Mouse (Mus musculus) neural tube, embryonic 10.5 days (tissue): ENCODE measurements around the gene Tmem79.
"Not testable (repeated sequence)": the region's sequence is repeated elsewhere in the genome, so short reads cannot be mapped to it uniquely, and the experiment has no call there.

Experiments used
- DNase-seq: peaks from one replicate; pipeline ENCODE4 v3.0.0-alpha.2; 2017; ENCODE audit warnings: low spot score; ENCODE audit errors: extremely low spot score

Gene Tmem79

DNA sequence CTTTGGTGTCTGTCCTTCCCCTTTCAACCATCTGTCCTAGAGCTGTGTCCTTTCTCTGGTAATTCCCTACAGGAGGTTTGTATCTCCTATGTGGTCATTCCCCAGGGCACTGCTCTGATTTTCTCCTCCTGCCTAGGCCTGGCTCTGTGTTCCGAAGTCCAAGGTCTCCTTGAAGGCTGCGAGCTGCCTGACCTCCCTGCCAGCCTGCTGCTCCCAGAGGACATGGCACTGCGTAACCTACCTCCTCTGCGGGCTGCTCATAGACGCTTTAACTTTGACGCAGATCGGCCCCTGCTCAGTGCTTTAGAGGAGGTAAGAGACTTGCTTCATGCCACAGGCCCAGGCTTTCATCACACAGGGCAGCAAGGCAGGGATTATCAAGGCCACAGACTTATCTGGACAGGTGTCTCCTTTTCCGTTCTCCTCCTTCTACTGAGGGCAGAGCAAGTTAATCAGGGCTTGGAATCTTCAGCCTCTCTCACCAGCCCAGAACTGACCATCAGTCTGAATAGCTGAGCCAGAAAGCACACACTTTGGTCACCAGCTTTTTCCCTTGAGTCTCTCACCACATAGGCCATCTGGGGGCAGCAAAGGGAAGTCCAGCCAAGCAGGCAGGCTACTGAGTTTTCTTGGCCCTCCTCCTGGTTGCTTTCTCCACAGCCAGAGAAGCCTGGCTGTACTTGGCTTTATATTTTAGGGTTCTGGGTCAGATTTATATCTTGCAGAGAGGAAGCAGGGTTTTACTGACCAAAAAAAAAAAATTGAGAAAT, 18.6 kb upstream of the Tmem79 start:
- DNase-seq: no peak

DNA sequence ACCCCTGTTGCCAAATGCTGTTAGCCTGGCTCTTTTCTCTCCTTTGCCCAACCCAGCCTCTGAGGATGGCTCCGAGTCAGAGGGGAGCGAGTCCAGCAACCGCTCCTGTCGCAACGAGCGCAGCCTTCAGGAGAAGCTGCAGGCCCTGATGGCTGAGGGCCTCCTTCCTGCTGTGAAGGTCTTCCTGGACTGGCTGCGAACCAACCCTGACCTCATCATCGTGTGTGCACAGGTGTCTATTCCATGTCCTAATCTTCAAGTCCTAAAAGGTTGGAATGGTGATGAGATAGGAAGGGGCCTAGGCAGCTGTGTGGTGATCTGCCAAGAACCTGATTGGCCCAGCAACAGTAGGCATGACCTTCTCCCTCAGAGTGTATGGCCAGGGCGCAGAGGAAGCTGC, 17.0 kb upstream of the Tmem79 start:
- DNase-seq: no peak

DNA sequence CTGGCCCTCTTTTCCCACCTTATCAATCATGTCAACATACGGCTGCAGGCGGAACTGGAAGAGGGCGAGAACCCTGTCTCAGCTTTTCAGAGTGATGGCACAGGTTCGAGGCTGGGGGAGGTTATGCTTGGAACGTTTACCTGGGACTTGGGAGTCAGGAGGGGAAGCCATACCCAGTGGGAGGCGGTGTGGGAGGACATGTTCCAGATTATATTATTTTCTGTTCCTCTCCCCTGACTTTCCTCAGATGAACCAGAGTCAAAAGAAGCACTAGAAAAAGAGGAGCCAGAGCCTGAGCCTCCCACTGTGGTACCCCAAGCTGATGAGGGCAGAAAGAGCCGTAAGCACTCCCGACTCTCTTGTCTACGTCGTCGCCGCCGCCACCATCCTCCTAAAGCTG, 14.8 kb upstream of the Tmem79 start:
- no peak for DNase-seq

DNA sequence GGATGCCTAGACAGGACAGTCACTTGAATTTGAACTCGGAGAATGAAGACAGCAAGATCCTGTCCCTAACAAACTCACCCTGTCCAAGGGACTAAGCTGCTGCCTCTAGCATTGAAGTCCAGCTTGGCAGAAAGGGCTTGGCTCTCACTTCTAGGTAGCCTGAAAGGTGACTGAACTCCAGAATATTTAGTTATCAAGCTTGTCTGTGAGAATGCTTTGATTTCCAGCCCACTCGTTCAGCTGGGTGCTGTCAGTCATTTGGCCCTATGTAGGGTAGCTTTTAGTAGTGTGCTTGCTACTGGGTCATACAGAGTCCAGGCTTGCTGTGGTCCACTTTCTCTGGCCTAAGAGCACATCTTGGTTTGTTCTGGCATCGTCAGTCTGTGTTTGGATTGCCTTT, 3.1 kb upstream of the Tmem79 start:
- DNase-seq: no peak

DNA sequence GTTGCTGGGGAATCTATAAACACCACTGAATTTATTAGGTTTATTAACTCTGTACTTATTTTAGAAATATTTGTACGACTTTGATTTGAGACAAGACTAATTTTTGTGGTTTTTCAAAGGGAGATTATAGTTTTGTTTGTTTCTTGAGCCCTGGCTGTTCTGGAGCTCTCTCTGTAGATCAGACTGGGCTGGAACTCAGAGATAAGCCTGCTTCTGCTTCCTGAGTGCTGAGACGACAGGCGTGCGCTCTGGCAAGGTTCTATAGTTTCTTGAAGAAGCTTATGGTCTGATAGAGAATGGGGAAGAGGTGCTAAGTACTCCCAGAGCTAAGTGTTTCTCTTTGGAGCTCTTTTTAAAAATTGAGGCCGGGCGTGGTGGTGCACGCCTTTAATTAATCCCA, 2.4 kb upstream of the Tmem79 start:
- no peak for DNase-seq

DNA sequence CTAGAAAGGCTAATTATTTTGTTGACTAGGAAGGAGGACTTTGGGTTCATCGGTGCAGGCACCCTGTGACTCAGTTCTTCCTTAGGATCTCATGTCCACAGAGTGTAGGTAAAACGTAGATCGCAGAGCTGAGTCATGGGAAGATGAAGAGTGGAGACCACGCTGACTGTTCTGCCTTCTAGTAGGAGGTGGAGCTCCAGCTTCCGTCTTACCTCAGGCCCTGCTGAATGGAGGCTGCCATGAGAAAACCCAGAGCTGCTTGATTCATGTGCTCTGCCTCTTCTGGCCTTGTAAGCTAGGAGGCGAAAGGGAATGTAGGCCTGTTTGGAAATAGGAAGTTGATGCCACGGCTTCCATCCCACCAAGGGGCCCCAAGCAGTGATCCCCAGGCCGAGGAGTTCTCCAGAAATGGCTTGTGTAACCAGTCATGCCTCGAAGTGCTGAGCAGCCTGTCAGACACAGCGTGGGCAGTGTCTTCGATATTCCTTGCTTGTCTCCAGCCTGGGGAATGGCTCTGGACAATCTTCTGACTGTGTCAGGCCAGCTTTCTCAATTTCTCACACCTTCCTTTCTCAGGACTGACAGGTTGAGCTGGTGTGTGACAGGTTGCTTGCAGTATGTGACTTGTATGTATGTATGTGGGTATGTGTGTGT, 1.5 kb upstream of the Tmem79 start:
- no peak for DNase-seq

DNA sequence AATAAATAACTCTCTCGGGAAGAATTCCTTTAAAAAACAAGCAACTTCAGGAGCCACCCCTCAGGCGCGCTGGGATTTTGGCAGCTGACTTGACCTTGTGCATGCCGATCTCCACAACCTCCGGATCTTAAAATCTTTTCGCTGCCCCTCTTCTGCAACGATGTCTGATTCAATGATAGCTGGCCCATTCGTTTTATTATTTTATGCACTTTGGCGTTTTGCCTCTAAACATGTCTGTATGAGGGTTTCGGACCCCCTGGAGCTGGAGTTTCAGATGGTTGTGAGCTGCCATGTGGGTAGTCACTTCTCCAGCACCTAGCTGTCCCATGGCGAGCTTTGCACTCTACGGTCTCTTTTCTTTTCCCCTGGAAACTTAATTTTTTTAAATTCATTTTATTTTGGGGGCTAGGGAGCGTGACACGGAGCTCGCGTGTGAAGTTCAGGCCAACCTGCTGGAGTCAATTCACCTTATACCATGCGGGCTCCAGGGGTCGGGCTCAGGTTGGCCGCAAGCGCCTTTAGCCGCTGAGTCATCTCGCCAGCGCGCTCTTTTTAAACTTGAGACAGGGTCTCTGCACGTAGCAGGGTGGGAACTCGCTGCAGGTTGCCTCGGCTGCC, 403 bp downstream of the Tmem79 start:
- DNase-seq: no peak

DNA sequence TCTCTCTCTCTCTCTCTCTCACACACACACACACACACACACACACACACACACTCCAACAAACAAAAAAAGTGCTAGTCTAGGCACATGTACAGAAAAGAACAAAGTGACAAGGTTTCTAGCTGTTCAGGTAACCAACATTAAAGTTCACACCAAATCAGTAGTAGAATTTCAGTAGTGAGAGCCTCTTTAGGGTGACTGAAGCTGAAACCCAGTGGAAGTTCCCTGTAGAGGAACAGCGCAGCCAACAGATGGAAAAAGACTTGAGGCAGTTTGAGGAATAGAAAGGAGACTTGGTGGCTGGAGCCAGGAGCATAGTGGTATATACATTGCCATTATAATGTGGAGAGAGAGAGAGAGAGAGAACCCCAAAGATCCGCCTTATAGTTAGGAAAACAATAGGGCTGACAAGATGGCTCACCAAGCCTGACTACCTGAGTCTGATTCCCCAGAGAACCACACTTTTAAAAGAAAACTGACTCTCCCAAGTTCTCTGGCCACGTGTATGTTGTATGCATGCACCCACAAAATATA, 979 bp downstream of the Tmem79 start:
- no peak for DNase-seq

DNA sequence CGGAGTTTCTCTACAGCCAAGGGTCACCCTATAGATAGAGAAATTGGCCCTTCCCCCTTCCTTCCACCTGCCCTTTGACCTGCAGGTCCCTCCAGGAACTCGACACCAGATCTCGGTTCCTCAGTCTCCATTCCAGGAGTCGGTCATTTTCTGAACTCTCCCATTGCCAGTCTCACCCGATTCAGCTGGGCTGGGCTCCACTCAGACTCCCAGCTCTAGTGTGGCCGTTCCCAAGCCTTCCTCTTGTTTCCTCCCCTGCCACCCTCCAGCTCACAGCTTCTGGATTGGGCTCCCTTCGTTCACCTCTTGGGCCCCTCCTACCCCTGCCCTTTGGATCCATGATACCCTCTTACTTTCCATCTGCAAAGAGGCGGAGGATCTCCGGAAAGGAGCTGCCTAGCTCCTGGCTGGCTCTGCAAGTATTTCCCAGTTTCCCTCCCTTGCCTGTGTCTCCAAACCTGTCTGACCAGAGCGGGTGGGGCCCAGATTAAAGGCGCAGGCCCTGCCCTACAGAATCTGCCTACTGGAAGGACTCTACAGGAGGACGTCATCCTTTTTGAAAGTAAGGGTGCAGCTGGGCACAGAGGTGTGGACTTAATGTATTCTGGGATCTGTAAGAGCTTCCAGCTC, 1.8 kb downstream of the Tmem79 start:
- DNase-seq: no peak

DNA sequence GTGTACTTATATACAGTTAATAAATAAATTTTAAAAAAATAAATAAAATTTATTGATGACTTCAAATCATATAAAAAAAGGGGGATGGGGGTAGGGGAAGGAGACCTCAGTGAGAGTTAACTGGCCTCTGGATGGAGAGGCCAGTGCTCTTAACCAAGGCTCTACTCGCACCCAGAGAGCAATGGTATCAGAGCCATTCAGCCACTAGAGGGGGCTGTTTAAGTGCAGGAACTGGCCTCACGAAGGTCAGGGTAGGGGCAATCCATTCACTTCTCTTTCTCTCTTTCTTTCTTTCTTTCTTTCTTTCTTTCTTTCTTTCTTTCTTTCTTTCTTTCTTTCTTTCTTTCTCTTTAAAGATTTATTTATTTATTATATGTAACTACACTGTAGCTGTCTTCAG, 4.7 kb downstream of the Tmem79 start:
- no peak for DNase-seq

DNA sequence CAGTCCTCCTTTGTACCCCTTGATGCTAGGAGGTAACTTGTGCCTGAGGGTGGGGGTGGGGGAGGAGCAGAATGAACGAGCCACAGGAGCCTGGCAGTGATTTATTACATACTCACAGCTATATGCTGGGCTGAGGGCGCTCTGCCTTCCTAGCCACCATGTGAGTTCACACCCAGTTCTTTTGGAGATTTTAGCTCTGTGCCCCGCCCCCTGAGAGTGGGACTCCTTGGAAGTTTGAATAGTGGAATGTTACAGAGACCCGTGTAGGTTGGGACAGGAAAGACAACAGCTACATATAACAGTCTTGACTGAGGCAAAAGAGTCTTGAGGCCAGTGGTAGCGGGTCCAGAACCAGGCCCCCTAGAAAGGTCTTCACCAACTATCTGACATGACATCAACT, 7.0 kb downstream of the Tmem79 start:
- no peak for DNase-seq

DNA sequence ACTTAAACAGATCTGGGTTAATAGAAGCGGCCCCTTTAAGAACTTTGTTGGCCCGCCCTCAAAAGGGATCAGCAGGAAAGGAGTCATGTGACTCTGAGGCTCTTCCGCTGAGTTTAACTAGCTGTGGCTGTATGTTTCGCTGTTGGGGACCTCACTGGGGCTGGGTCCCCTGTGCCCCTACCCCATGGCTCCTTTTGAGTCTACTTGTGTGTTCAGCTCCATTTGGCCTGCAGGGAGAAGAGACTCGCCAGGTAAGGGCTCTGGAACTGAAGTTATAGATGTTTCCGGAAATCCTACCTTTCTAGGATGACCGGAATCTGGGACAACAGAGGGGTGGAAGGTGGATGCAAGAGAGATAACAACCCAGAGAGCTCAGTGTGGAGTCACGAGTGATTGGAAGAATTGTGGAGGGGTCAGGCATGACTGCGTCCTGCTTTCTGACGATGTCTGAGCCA, 11.0 kb downstream of the Tmem79 start, which contains the start of gene Glmp:
Gene Glmp (plus strand): TSS at position 73 of the 455 bp plus-strand sequence.
- DNase-seq: peak; percentile 60

DNA sequence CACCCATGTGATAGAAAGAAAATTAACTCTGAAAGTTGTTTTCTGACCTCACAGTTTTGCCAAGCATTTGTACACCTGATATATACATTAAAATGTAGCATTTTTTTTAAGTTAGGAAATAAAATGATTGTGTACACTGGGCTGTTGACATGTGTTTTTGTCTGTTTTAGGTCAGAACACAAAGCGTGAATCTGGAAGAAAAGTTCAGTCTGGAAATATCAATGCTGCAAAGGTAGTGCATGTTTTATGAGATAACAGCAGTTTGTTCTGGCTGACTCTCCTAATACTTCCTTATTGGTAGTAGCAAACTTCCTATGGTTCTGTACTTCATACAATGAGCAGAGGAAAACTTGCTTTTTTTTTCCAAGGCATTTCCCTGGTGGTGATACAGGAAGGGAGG, 36.8 kb downstream of the Tmem79 start:
- no peak for DNase-seq

DNA sequence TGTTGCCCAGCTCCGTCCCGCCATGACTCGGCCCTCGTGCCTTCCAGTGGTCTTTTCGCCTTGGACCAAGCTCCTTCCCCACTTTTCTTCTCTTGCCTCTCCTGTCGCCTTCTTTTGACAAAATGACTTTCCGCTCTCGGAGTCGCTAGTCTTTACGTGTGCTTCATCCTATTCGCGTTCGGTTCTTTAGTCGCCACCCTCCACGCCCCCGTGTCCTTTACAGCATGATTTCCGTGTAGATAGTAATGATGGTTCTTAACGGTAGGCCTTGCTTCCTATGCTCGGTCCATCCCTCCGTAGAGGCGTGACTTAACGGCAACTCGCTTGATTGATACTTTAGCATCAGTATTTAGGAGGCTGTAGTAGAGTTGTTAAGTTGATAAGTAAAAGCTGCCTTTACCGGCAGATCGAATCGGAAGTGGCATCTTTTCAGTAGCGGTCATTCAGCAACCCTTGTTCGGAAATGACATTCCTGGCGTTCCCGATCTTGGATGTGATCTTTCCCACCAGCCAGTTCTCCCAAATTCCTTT, 38.6 kb downstream of the Tmem79 start:
- no peak for DNase-seq

DNA sequence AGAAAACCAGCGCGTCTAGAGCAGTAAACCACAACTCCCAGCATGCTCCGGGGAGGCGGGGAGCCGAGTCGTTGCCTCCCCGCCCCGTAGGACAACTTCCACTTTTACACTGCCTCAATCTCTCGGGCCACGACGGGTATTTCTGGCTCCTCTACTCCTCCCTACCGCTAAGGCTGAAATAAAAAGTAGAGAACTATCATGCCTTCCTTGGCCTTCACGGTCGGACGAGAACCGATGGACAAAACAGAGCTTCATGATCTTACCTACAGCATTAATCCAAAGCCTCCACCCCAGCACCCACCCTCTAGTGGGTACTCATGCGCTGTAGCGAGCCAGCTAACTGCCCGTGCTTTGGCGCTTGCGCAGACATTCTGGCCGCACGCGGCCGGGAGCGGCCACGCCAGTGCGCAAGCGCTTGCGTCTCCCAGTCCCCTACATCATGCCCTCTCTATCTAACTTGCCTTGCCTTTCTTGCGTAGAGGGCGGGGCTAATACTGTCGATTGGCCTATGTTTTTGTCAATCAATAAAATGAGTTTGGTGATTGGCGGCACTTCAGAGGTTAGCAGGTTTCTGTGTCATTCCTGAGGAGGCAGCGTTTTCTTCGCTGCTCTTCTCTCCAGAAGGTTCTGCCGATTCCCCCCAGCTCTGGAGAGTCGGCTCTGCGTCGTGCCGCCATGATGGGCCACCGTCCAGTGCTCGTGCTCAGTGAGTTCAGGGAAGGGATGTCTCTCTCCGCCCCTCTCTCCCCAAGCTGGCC, 39.2 kb downstream of the Tmem79 start, which contains the start of the genes Tsacc and Cct3:
Gene Tsacc (minus strand): TSS at position 439 of the 758 bp plus-strand sequence.
Gene Cct3 (plus strand): TSS at position 556 of the 758 bp plus-strand sequence.
- peak; percentile 93 for DNase-seq

DNA sequence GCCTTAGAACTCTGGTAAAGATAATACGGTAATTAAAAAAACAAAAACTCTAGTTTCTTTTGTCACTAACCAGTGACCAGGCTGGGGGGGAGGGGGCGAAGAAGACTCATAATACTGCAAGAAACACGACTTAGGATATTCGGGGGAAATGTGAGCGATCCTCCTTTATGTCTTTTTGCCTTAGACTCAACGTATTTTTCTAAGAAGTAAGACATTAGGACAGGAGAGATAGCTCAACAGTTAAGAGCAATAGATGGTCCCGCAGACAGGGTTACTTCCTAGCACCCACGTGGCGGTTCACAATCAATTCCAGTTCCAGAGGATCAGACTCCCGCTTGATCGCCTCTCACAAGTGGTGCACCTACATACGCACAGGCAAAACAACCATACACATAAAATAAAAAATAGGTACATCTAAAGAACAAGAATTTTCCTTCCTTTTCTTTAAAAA, 39.8 kb downstream of the Tmem79 start:
- DNase-seq: no peak

DNA sequence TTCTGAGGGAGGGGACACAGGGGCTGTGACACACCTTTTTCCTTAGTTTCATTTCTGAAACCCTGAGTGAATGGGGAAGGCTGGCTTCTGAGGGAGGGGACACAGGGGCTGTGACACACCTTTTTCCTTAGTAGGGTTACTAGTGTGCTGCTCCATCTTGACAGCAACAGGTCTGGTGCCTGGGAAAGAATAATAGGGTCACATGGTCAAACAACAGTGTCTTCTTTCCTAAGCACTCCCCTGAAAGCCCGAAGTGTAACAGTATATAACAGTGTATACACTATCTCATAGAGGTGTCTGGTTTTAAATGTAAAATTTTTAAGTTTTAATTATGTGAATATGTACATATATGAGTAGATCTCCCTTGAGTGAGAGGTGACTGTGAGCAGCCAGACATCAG, 40.7 kb downstream of the Tmem79 start:
- DNase-seq: not testable (repeated sequence)

DNA sequence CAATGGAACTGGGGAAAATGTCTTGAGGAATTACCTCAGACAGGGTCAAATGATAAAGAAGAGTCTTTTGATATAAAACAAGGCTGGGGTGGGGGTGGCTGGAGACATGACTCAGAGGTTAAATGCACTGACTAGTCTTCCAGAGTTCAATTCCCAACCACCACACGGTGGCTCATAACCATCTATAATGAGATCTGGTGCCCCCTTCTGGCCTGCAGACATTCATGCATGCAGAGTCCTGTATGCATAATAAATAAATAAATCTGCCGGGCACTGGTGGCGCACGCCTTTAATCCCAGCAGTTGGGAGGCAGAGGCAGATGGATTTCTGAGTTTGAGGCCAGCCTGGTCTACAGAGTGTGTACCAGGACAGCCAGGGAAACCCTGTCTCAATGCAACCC, 44.0 kb downstream of the Tmem79 start:
- DNase-seq: no peak

DNA sequence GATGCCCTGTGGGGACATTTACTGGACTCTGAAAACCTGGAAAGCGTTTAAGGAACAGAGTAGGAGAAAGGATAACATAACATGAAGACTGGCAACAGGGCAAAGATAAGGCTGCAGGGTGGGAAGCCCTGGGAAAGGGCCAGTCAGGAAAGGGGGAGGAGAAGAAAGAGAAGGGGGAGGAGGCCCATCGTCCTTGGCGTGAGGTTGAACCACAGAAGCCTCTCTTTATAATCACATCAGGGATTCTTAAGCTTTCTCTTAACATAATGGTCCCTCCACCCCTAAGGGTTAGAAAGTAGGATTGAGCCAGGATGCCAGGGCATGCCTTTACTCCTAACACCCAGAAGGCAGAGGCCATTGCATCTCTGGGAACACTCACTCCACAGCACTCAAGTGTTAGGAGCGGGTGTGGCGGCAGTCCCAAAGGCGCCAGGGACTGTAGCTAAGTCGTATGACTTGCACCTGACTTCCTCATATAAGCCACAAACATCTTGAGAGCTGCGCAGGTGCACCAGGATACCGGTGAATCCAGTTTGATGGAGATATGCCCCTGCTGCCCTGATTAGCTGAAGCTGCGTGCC, 47.7 kb downstream of the Tmem79 start:
- DNase-seq: not testable (repeated sequence)

DNA sequence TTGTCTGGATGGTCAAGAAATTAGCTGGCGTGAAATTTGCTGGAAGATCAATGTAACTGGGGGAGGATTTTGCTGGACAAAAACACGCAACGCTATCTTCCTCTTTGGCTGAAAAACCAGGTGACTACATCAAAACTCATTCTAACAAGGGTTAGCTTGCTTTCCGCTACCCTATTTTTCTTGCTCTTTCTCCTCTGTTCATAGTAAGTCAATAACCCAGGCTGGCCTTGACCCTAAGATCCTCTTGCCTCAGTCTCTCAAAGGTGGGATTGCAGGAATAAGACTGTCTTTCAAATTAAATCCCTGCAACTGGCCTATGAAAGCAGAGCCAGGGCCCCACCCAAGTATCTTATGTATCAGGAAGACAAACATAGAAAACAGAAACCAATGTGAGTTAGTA, 48.8 kb downstream of the Tmem79 start, which contains the start of gene Gm38392:
Gene Gm38392 (minus strand): TSS at position 101 of the 400 bp plus-strand sequence.
- no peak for DNase-seq
